Mouse (Mus musculus): ENCODE measurements around the gene Actl11.

- TF ChIP-seq POLR2A (IDR thresholded peaks at IDR 0.05; ENCODE audit: borderline replicate concordance, insufficient read depth, low read length) (no peak), CTCF (IDR thresholded peaks at IDR 0.05; ENCODE audit: borderline replicate concordance, insufficient read depth, low read depth, low read length) (no peak)
These were observed 19.2 kb downstream of the Actl11 start for GRCm38 (mm10) chr9:107947241-107948194.
